Mouse (Mus musculus): ENCODE data around the gene Gm6465. TPM values are rescaled to one million over a fixed set of nuclear protein-coding genes. Genes with fewer than 3 reads are reported as not detected.

Gm6465 gene
- not detected for polyA plus RNA-seq (2017; shearing (Covaris generic))

DNA sequence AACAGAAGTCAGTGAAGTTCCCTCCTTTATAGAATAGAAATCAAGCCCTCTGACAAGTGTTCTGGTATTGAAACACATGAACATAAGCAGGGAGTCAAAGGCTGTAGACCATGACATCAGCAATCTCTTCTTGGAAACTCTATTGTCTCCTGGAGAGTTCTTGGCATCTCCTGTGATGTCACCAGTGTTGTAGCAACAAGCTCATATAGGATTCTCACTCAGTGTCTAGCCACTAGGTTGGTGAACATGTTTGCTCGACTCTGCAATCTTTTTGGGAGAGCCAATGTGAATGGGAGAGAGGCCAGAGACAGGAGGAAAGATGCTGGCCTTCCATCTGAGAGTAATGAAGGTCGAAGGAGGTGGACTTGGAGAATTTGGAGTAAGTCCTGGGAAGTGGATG lies at the start of gene Gm6465:
TSS of gene Gm6465 (plus strand) at position 301 of the 400 bp plus-strand sequence.

Other genes starting within 250 kb of the Gm6465 start
- gene Gm8922, start 163.6 kb upstream of the Gm6465 start, polyA plus RNA-seq (2017; shearing (Covaris generic)), result not detected
- gene Gm8926, start 75.0 kb upstream of the Gm6465 start, polyA plus RNA-seq (2017; shearing (Covaris generic)), result not detected
- gene 4933402N22Rik, start 72.5 kb downstream of the Gm6465 start, polyA plus RNA-seq (2017; shearing (Covaris generic)), result not detected

Data from CD4-positive, CD25-positive, alpha-beta regulatory T cell (primary cell).